Mouse (Mus musculus): ENCODE measurements around the gene Cdh23. TPM values are rescaled to one million over a fixed set of nuclear protein-coding genes. Genes with fewer than 3 reads are reported as not detected.

Cdh23 gene
- polyA plus RNA-seq, 1 experiment = 2.1 TPM

DNA sequence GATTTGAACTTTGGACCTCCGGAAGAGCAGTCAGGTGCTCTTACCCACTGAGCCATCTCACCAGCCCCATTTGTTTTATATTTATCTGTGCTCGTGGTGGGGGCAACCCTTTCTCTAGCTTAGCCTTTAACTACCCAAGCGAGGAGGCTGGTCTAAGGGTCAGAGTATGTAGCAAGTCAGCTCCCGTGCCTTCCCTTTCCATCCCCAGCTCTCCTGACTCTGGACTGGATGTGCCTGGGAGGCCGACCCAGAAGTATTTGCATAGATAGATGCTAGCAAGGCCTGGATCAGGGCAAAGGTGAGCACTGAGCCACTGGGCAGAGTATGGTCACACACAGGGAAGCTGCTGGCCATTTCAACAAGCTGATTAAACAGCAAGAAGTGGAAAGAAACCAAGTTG is 12.5 kb upstream of the Cdh23 start:
- DNase-seq (ENCODE audit: low read depth) = no peak

DNA sequence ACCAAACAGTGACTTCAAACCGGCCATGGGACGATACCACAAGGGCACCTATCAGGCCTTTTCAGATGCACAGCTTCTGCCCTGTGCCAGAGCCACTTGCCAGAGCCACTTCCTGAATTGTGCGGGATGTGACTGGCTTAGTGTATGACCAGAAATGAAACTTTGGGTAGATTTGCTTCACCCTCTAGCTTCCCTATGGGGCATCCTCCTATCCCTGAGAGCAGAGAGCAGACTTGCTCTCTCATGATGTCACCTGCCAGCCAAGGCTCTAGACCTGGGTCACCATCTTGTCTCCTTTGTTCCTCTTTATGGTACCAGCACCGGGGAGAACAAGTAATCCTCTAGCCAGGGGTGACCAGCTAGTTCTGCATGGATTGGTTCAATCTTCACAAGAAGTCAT is 10.0 kb upstream of the Cdh23 start:
- no peak for DNase-seq (ENCODE audit: low read depth)

DNA sequence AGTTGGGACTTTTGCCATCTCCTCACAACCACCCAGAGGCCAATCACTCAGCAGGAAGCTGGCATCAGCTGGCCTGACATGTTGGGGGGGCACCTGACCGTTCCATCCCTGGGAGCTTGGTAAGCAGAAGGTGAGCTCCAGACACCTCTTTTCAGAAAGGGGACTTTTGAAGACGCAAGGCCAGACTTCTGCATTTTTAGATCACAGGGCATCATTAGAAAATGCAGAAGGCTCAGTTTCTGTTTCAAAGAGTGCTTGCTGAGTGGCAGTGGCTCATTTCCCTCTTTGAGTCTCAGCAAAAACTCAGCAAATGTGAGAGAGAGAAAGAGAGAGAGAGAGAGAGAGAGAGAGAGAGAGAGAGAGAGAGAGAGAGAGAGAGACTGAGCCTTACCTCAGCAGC is 8.8 kb upstream of the Cdh23 start:
- DNase-seq (ENCODE audit: low read depth) = no peak

DNA sequence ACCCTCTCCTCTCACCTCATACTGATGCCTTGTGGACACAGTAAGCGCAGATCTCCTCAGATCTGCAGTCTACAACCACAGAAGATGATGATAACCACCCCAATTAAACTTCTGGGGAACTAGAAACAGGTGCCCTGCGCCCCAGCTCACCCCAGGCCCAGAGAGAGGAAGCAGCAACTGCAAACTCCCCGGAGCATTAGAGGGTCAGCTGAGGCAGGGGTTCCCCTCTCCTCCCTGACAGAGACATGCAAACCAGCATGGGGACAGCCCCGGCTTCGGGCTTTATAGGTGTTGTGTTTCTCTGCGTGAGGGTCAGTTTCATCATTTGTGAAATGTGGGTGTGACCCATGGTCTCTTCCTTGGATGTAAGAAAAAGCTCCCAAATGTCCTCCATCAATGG is 1.5 kb upstream of the Cdh23 start:
- no peak for DNase-seq (ENCODE audit: low read depth)

DNA sequence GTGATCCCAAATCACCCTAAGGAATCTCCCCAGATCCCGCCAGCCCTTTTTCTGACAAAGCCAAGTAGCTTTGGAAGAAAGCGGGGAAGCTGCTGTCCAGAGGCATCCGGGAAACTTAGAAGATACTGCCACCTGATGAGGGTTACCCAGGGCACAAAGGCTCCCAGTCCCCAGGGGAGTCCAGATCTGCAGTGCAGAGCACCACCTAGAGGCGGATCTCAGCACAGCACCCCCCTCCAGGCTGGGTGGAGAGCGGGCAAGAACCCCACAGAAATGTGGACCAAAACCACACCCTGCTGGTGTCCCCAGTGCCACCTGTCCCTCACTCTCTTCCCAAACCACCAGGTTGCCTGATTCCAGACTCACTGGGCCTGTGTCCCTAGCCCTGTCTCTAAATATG is 685 bp upstream of the Cdh23 start:
- DNase-seq (ENCODE audit: low read depth) = no peak

DNA sequence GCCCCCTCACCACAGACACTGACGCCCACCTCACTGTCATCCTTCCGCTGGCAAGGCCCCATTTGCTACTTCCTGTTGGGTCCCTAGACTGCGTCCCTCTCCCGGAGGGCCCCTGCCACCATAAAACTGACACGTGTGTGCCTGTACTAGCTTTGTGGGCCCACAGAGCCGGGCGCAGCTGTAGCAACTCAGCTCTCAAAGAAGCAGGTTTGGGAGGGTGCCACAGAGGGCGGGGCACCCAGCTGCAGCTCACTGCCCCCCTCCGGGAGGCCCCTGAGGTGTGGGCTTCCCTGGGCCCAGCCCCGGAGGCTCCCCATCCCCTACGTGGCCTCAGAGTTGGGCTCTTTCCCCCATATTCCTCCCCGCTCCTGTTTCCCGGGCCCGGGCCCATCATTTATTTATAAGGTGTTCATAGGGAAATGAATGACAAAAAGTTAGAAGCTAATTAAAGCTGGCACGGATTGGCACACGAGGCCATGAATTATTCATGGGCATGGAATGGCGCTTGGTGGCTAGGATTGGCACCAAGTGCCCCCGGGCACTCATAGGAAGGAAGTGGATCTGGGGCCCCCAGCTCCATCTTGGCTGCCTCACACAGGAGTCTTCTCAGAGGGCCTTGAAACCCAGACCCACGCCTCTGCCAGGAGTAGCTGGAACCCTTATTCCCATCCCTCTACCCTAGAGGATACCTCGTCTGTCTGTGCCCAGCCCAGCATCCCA is 4.5 kb downstream of the Cdh23 start:
- DNase-seq (ENCODE audit: low read depth) = no peak

DNA sequence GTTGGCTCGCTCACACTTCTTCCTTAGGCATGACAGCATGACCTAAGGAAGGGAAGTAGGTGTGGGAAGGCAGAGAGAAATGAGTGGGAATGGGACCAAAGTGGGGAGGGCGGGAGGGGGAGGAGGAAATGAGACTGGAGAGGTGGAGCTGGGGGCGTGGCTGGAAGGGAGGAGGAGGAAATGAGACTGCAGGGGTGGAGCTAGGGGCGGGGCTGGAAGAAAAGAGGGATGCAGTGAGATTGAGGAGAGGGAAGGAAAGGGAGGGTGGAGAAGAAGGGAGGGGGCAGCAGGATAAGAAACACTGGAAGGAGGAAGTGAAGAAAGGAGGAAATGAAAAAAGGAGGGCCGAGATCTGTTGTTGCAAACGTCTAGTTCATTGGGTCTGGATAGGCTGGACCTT is 5.3 kb downstream of the Cdh23 start:
- no peak for DNase-seq (ENCODE audit: low read depth)

DNA sequence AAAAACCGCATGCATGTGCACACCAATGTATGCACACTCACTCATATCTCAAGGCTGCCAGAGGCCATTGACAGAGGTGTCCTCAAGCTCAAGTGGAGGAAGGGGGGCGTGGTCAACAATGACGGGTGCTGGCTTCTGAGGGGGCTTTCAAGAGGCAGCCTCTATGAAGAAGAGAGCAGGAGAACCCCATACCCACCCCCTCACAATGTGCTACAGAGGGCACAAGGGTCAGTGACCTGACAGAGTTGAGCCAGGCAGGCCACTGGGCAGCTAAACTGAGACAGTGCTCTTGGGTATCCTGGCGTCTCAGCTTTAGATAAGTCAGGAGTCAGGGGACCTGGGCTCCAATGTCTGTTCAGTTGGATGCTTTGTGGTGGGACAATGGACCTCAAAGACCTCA is 6.9 kb downstream of the Cdh23 start:
- DNase-seq (ENCODE audit: low read depth) = no peak

DNA sequence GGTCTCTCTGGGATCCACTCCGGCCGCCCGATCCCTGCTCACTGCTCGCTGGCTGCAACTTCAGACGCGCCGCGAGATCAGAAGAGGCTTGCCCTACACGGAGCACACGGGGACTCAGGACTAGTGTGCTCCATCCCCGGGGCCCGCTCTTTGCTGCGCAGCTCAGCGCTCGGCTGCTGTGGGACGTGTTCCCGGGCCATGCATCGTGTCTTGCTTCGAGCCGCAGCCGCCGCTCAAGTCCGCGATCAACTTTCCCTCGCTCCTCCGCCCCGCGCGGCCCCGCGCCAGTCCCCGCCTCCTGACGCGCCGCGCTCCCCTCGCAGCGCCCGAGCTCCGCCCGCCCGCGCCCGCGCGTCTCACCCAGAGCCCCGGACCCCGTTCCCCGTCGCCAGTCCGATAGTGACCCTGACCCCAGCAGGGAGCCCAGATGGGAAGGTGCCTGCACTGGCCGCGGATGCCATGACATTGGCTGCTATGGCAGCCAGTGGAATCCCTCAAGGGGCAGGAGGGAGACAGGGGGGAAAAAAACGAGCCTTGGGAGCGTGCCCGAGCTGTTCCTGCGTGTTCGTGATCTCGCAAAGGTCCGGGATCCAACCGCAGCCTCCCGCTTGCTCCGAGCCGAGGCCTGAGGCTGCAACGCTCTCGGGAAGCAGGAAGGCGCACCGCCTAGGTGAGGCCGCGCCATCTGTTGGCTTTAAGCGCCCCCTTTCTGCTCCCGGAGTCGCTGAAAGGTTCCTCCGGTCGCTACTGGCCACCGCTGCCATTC is 9.1 kb downstream of the Cdh23 start:
- DNase-seq (ENCODE audit: low read depth) = no peak

DNA sequence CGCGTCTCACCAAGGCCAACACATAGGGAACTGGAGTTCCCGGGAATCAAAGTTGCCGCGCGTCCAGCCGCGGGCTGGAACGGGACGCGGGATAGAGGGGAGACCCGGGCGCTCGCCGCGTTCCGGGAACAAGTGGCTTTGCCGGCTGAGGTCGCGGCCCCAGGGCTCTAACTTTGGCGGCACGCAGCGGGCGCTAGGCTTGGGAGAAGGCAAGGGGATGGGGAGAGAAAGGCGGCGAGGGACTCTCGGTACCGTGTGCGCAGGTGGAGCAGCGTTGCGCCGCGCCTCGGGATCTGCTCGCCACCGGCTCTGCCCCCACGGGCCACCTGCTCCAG is 9.7 kb downstream of the Cdh23 start:
- DNase-seq (ENCODE audit: low read depth) = no peak

DNA sequence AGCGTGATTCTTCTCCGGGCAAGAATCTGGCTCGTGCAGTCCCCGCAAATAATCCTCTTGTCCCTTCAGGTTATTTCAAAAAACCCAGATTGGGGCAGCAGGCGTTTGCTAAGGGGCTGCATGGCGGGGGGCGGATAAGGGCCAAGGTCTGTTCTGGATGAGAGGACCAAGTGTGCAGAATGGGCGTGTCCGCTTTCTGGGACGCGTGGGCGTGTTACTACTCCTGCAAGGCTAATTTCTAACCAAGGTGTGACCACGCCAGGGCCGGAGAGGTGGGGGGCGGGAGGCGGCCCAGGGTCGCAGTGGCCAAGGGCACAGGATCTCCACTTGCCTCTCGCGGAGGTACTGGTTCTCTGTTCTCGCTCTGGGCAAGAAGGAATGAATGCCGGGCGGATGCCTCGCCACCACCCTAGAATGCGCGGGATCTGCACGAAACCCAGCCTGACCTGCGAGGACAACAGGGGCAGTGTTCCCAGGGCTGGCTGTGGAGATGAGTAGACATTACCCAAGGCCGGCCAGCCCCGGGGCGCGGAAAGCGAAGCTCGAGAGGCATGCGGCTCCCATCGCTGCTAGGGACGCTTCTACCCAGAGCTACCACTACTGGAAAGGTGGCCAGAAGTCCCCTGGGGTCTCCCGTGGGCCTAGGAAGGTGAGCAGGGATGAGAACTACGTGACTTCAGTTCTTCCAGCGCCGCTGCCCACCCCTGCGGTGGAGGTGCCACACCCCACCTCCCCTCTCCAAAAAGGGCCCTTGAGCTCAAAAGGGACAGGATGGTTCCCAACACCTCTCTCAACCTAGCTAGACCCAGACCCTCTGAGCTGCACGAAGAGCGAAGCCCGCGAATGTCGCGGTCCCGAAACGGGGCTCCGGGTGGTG is 10.3 kb downstream of the Cdh23 start:
- DNase-seq (ENCODE audit: low read depth) = no peak

DNA sequence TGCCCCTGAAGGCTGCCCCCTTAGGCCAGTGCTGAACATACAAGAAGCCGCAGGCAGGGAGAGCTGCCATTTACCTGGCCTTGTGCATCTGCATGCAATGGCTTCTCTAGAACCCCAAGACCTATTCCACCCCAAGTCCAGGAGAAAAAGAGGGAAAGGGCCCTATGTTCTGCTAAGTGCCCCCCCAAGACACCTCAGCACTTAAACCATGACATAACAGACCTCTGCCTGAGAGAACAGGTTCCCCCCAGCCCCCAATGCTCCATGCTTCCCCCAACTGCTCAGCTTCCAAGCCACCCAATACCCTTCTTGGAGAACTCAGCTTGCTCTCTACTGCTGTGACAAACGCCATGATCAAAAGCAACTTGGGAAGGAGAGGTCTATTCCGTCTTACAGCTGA is 17.4 kb downstream of the Cdh23 start:
- no peak for DNase-seq (ENCODE audit: low read depth)

DNA sequence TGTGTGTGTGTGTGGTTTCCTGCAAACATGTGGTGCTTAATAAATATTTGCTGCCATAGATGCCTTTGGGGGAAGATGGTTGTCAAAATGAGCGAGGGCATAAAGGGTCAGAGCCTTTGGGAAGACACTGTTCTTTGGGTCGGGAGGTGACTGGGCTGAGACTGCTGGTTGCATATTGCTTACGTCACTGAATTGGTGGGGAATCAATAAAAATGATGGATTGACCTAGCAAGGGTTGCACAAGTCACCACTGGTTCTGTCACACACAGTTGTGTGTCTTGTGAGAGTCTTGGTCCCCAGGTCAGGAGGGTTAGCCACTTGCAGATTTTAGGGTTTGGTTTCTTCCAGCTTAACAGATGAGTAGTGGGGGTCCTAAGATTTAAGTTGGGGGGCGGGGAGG is 19.0 kb downstream of the Cdh23 start:
- no peak for DNase-seq (ENCODE audit: low read depth)

DNA sequence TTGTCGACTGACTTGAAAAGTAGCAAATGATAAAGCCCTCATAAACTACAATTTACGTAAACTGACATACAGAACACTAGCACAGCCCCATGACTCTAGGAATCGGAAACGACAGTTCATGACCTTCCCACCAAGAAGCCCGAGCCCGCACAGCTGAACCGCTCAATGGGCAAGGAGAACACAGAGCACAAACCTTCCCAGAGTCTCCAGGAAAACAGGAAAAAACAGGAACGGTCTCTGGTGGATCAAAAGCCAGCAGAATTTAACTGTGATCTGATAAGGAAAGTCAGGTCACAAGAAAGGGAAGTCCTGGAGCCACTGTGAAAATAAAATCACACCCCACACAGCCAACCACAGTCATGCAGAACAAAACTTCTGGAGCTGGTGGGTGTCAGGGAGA is 26.1 kb downstream of the Cdh23 start:
- DNase-seq (ENCODE audit: low read depth) = no peak

DNA sequence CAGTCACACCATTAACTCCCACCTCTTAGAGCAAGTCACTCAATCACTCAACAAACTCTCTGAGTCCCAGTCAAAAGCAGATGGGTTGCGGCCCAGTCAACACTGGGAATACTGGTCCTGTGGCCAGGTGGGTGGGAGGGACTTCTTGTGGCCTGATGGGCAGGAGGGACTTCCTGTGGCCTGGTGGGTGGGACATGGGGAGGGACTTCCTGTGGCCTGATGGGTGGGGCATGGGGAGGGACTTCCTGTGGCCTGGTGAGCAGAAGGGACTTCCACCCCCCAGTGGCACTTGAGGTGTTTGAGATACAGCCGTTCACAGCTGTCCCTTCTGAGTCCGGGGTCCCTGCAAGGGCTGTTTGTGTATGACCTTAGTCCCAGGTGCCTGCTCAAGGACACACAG is 27.7 kb downstream of the Cdh23 start:
- no peak for DNase-seq (ENCODE audit: low read depth)

DNA sequence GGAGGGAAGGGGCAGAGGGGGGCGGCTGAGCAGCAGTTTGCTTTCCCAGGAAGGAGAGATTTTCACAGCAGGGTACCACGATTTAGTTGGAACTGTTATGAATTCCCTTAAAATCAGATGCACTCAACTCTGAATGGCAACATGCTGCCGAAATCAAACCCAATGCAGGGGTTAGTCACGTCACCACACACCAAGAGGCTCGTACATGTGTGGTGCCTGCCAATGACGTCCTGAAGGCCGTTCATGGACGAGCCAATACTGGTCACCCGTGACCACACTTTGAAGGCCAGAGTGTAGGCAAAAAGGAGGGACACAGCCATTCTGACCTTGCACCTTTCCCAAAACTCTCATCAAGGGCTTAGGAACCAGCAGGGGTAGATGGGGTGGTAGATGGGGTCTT is 35.3 kb downstream of the Cdh23 start:
- no peak for DNase-seq (ENCODE audit: low read depth)

DNA sequence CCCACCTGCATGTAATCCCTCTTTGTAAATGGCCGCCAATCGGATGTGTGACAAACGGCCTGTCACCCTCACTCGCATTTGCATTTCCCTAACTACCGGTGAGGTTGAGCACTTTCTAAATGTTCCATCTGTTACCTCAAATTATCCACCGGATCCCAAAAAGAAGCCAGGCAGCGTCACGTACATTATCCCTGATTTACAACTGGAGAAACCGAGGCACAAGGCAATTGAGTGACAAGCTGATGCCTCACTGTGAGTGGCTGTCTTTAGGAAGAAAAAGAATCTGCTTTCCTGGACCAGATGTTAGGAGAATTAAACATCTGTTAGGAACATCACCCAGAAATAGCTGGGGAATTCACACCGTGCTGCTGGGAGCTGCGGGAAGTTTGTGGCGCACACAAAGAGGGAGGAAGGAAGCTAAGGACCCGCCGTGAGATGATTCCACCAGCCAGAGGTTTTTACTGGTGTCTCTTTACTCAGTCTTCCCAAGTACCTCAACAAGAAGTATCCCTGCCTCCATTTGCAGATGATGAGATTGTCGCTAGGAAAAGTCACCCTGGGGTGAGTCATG is 36.8 kb downstream of the Cdh23 start:
- no peak for DNase-seq (ENCODE audit: low read depth)

DNA sequence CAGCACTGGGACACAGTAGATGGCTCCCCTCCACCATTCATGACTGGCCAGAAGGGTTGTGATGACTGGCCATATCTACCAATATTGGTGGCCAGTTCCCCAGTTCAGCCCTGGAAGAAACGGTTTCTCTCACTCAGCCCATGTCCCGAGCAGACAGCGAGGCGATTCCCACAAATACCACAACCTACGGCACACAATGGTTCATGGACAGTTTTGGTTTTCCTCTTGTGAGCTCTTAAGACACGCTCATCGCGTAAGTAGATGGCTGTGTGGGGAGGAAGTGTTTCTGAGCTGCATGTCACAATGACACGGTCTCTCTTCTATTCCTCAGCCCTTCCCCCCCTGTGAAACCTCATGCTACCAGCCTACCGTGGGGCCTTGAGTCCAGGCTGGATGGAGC is 38.1 kb downstream of the Cdh23 start:
- no peak for DNase-seq (ENCODE audit: low read depth)

DNA sequence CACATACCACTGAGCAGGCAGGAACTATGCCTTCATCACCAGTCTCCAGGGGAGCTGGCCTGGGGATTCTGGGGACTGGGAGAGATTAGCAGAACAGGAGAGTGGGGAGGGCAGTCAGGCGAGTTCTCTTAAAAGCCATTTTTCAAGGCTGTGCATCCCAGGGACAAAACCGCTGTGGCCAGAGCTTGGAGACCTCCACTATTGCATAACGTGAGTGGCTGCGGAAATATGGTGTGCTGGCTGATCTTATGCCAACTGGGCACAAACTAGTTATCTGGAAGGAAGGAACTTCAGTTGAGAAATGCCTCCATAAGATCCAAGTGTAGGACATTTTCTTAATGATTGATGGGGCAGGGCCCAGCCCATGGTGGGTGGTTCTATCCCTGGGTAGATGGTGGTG is 42.6 kb downstream of the Cdh23 start:
- no peak for DNase-seq (ENCODE audit: low read depth)

DNA sequence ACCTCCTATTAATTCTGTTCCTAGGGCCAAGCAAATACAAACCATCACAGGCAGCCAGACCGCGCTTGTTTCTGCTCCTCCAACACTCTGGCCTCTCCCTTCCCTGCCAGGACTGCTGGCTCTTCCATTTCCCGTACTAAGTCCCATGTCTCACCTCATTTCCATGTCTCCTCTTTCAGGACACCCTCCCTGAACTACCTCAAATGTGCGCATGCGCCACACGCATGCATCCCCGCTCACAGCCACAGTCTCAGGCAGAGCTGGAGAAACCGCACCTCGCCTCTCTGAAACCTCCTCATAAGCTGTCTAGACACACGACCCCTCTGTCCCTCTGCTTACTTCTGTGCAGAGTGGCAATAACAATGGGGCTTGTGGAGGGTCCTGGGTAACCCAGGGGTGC is 43.2 kb downstream of the Cdh23 start:
- no peak for DNase-seq (ENCODE audit: low read depth)

DNA sequence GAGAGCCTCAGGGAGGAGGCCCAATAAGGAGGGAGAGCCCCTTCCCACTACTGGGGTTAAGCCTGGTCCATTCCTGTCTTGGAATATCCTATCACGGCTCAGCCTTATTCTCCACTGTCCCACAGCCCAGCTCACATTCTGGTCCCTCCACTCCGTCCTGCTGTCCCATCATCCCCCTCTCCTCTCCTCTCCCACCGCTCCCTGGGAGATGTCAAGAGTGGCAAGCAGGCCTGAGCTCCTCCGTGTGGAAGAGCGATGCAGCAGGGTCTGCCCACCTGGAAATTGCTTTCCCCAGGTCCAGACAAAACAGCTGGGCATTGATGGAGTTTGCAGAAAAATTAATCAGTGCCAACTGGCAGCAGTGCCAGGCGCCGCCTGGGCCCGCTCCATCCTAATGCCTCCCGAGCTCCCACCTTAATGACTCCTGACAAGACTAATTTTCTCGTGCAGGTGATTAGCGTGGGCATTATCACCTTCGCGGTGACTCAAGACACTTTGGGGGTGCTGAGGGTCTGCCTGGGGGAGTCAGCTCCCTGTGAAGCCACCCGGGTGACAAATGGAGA is 52.1 kb downstream of the Cdh23 start:
- no peak for DNase-seq (ENCODE audit: low read depth)

DNA sequence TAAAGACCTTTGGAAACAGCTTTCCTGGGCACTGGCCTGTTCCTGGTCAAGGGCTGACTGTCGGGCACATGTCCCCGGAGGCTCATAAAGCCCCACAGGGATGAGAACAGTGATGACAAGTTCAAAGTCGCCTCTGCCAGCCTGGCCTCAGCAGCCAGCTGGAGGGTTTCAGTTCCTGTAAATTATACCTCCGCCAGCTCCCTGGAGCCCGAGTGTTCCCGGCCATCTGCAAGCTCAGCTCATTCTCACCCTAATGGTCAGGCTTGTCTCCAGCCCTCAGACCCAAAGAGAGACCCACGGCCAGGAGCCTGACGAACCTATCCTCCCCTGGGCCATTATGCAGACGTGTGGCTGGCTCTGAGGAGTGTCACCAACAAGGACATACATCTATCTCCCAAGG is 57.0 kb downstream of the Cdh23 start:
- no peak for DNase-seq (ENCODE audit: low read depth)

Data from gonadal fat pad, adult 2 months (tissue).